Mouse (Mus musculus): ENCODE measurements around the gene Rad9a.

DNA sequence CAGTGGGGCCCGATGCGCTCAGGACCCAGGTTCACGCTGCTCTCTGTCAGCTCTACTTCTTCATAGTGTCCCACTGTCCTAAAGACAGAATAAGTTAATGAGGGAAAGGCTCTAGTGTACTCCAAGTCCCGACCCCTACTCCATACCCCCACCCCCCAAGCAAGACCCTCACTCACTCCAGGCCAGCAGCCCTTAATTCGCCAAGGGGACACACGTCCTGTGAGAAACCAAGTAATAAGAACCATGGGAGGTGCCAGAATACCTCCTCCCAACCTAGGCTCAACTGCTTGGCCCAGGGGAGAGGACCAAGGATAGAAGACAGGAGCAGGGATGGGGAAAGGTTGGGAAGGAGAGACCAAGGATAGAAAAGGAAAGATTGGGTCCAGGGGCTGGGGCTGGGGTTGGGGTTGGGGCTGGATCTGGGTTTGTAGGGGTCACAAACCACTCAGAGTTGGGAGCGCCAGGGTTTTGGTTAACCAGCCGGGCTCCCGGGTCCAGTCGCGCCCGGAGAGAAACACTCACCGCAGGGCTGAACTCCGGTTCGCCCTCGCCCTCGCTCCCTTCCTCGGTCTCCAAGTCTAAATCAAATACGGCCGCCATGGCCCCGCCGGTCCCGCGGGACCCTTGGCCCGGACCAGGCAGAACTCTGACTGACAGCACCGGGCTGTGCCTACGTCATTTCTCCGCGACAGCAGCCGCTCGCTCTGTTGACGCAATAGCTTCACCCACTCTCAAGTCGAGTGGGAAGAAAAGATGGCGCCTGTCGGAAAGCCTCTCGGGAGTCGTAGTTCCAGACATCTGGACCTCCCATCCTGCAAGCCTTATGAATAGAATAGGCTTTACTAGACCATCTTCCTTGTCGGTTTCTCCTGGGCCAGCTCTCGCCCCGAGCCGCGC is 38.6 kb downstream of the Rad9a start, which contains the start of gene Rps6kb2:
- no peak for TF ChIP-seq CTCF (IDR thresholded peaks at IDR 0.05; ENCODE audit: low read depth)
- no peak for TF ChIP-seq EP300 (optimal IDR thresholded peaks at IDR 0.05)

Measured in stomach, postnatal 0 days (tissue).